9 mouse cellular contexts compared by ENCODE assay signal in genomic region chr12:112955800-112956199, GRCm38 (mm10). TPM values are rescaled to one million over a fixed set of nuclear protein-coding genes. Genes with fewer than 3 reads are reported as not detected.
DNase-seq lines count a peak whose midpoint lies in the region; ATAC-seq and TF ChIP-seq lines count a peak whose summit lies in the region.
"Had no signal": no experiment of that assay in that cellular context is flagged by ENCODE, and none has a peak within 500 bp of the region (broad histone marks: within the 10 kb centered on the region; RNA-seq: fewer than 3 reads in every experiment).

No protein-coding gene starts in this region.

- DNase-seq in CD4-positive, CD25-positive, alpha-beta regulatory T cell, adult 2 months (ENCODE audit: low read depth, low spot score), result peak; percentile 84
- DNase-seq in adrenal gland, postnatal 10 days, result peak; percentile 86
- DNase-seq in embryo, embryonic 11.5 days (ENCODE audit: low read depth, low spot score), result peak; percentile 52
- DNase-seq in heart, adult 2 months, result peak; percentile 76 to 86
- peak; percentile 76 for DNase-seq in kidney, postnatal 0 days (ENCODE audit: low spot score)
- DNase-seq in liver, embryonic 13.5 days, result peak; percentile 65
- DNase-seq in neural tube, embryonic 11.5 days (ENCODE audit: low spot score), result peak; percentile 68
- peak; percentile 77 for DNase-seq in thymus, adult 2 months

- TF ChIP-seq EP300 in heart, adult 2 months (IDR thresholded peaks at IDR 0.05; ENCODE audit: insufficient read depth, low read depth, low read length), result peak; percentile 81; the same call in 1 of the 2 replicates

- intact Hi-C loops in heart, adult 2 months (cut with DNase I), result loop anchor here (1.0 kb wide), 2 partner anchors 90 to 120 kb away; no protein-coding TSS in a partner anchor

- peaks cover 20% of the 10 kb centered on the region for H3K4me1 ChIP-seq in heart, adult 2 months (ENCODE audit: control insufficient read depth, insufficient read depth, low read length)
- peaks cover 13% of the 10 kb centered on the region for H3K4me1 ChIP-seq in kidney, postnatal 0 days (replicated peaks; ENCODE audit: insufficient read depth, low read length)
- H3K4me1 ChIP-seq in liver, embryonic 13.5 days (replicated peaks), result peaks cover 32% of the 10 kb centered on the region
- peaks cover 3% of the 10 kb centered on the region; the same call in 1 of the 2 replicates for H3K4me1 ChIP-seq in neural tube, embryonic 11.5 days (ENCODE audit: control insufficient read depth, insufficient read depth, low read length)
- peaks cover 35% of the 10 kb centered on the region for H3K4me1 ChIP-seq in thymus, adult 2 months (replicated peaks; ENCODE audit: control insufficient read depth, insufficient read depth, low read length)

- no peak overlapping the region for H3K4me2 ChIP-seq in kidney, postnatal 0 days (ENCODE audit: low read length)
- no peak overlapping the region for H3K4me2 ChIP-seq in liver, embryonic 13.5 days
- no peak overlapping the region for H3K4me2 ChIP-seq in neural tube, embryonic 11.5 days (ENCODE audit: low read depth)

- peak; percentile 97 for TF ChIP-seq CTCF in heart, adult 2 months (IDR thresholded peaks at IDR 0.05)
- TF ChIP-seq CTCF in kidney, postnatal 0 days (IDR thresholded peaks at IDR 0.05; ENCODE audit: low read depth), result peak; percentile 93
- peak; percentile 69; the same call in 1 of the 2 replicates for TF ChIP-seq CTCF in thymus, adult 2 months (IDR thresholded peaks at IDR 0.05; ENCODE audit: borderline replicate concordance, control insufficient read depth, extremely low read depth, insufficient read depth, low read length, poor library complexity)

- H3K4me3 ChIP-seq in heart, adult 2 months, result no peak overlapping the region
- H3K4me3 ChIP-seq in kidney, postnatal 0 days (replicated peaks; ENCODE audit: low read depth, low read length), result no peak overlapping the region
- H3K4me3 ChIP-seq in liver, embryonic 13.5 days (replicated peaks), result no peak overlapping the region
- H3K4me3 ChIP-seq in neural tube, embryonic 11.5 days (ENCODE audit: low read depth, low read length), result no peak overlapping the region
- H3K4me3 ChIP-seq in thymus, adult 2 months (ENCODE audit: control insufficient read depth, insufficient read depth, low read length), result no peak overlapping the region
- H3K4me3 ChIP-seq: erythroblast, embryonic 14.5 days had no signal

- no peaks in the 10 kb centered on the region for H3K79me2 ChIP-seq in heart, adult 2 months (replicated peaks; ENCODE audit: control insufficient read depth, insufficient read depth, low read length)

- peak; percentile 37; the same call in 1 of the 2 replicates for TF ChIP-seq POLR2A in heart, adult 2 months (IDR thresholded peaks at IDR 0.05; ENCODE audit: insufficient read depth, low read depth, low read length)
- TF ChIP-seq POLR2A in thymus, adult 2 months (IDR thresholded peaks at IDR 0.05; ENCODE audit: control insufficient read depth, extremely low read depth, insufficient read depth, low read length, poor library complexity), result no peak

- H3K27ac ChIP-seq in heart, adult 2 months, result no peak overlapping the region
- H3K27ac ChIP-seq in kidney, postnatal 0 days, result no peak overlapping the region
- no peak overlapping the region for H3K27ac ChIP-seq in liver, embryonic 13.5 days
- H3K27ac ChIP-seq in neural tube, embryonic 11.5 days (ENCODE audit: low read depth, low read length), result no peak overlapping the region
- H3K27ac ChIP-seq in thymus, adult 2 months (ENCODE audit: control insufficient read depth, insufficient read depth, low read length), result no peak overlapping the region

- peak; percentile 44; the same call in 1 of the 2 replicates for ATAC-seq in kidney, postnatal 0 days (replicated peaks; ENCODE audit: low FRiP score, low read depth)
- ATAC-seq in liver, embryonic 13.5 days (ENCODE audit: low read depth), result peak; percentile 66
- peak; percentile 49; the same call in 1 of the 2 replicates for ATAC-seq in neural tube, embryonic 11.5 days (ENCODE audit: insufficient read depth, low FRiP score, low TSS enrichment)

- no peaks in the 10 kb centered on the region for H3K27me3 ChIP-seq in heart, adult 2 months (ENCODE audit: control insufficient read depth, insufficient read depth, low read length)
- H3K27me3 ChIP-seq in kidney, postnatal 0 days (ENCODE audit: insufficient read depth, low read length), result no peaks in the 10 kb centered on the region
- H3K27me3 ChIP-seq in liver, embryonic 13.5 days, result peaks cover 20% of the 10 kb centered on the region
- no peaks in the 10 kb centered on the region for H3K27me3 ChIP-seq in neural tube, embryonic 11.5 days (ENCODE audit: control insufficient read depth, insufficient read depth, low read length)
- no peaks in the 10 kb centered on the region for H3K27me3 ChIP-seq in thymus, adult 2 months (ENCODE audit: control insufficient read depth, insufficient read depth, low read length)

- H3K36me3 ChIP-seq in heart, adult 2 months (ENCODE audit: control insufficient read depth, insufficient read depth, low read length), result no peaks in the 10 kb centered on the region
- peaks cover 14% of the 10 kb centered on the region for H3K36me3 ChIP-seq in kidney, postnatal 0 days (ENCODE audit: insufficient read depth, low read length)
- peaks cover 16% of the 10 kb centered on the region for H3K36me3 ChIP-seq in liver, embryonic 13.5 days
- peaks cover 11% of the 10 kb centered on the region for H3K36me3 ChIP-seq in neural tube, embryonic 11.5 days (ENCODE audit: control insufficient read depth, insufficient read depth, low read length)
- H3K36me3 ChIP-seq in thymus, adult 2 months (ENCODE audit: control insufficient read depth, insufficient read depth, low read length), result peaks cover 7% of the 10 kb centered on the region

- 33% methylated on average over 4 of the region's 4 CpGs for WGBS in heart, adult 2 months
- WGBS in kidney, postnatal 0 days, result 38% methylated on average over 4 of the region's 4 CpGs
- 28% methylated on average over 4 of the region's 4 CpGs for WGBS in liver, embryonic 13.5 days (ENCODE audit: insufficient replicate concordance)
- 36% methylated on average over 4 of the region's 4 CpGs for WGBS in neural tube, embryonic 11.5 days
- 76% methylated on average over 4 of the region's 4 CpGs for WGBS in thymus, adult 2 months

- no peak overlapping the region for H3K9ac ChIP-seq in heart, adult 2 months (ENCODE audit: low read depth, low read length)
- H3K9ac ChIP-seq in kidney, postnatal 0 days (ENCODE audit: low read depth, low read length), result no peak overlapping the region
- H3K9ac ChIP-seq in liver, embryonic 13.5 days, result no peak overlapping the region
- no peak overlapping the region for H3K9ac ChIP-seq in neural tube, embryonic 11.5 days (ENCODE audit: low read length)

- H3K9me3 ChIP-seq in kidney, postnatal 0 days (replicated peaks; ENCODE audit: low read length), result no peaks in the 10 kb centered on the region
- no peaks in the 10 kb centered on the region for H3K9me3 ChIP-seq in liver, embryonic 13.5 days (replicated peaks)
- no peaks in the 10 kb centered on the region for H3K9me3 ChIP-seq in neural tube, embryonic 11.5 days (ENCODE audit: control insufficient read depth, low read length)

RNA-seq across cellular contexts. Expression of gene Nudt14, which starts 13.9 kb away (rescaled TPM):
- 10 to 100 TPM; 46.9 to 50.2 TPM for total RNA-seq in adrenal gland, postnatal 10 days (2021)
- total RNA-seq in heart, adult 2 months (2021), result 1 to 10 TPM; 5.7 to 8.6 TPM
- polyA plus RNA-seq in heart, adult 2 months (2012; rRNA removed), result 11.4 and 14.8 TPM in 2 replicates
- polyA plus RNA-seq in kidney, postnatal 0 days (2015; fragmentation: Nextera tagmentation; extraction: Ambion mirVana), result 99.2 and 102 TPM in 2 replicates
- 14.7 and 15.2 TPM in 2 replicates for polyA plus RNA-seq in liver, embryonic 13.5 days (2015; fragmentation: Nextera tagmentation; extraction: Ambion mirVana)
- 61.2 and 67.8 TPM in 2 replicates for polyA plus RNA-seq in neural tube, embryonic 11.5 days (2014; fragmentation: Nextera tagmentation; extraction: Ambion mirVana)
- polyA plus RNA-seq in thymus, adult 2 months (2012; rRNA removed), result 58.8 and 59.6 TPM in 2 replicates

RNA-seq across cellular contexts. Expression of gene Btbd6, which starts 20.5 kb away (rescaled TPM):
- 10 to 100 TPM; 16.9 to 28.1 TPM for total RNA-seq in adrenal gland, postnatal 10 days (2021)
- total RNA-seq in heart, adult 2 months (2021), result 10 to 100 TPM; 21.8 to 24.3 TPM
- polyA plus RNA-seq in heart, adult 2 months (2012; rRNA removed), result 26.7 and 27.4 TPM in 2 replicates
- polyA plus RNA-seq in kidney, postnatal 0 days (2015; fragmentation: Nextera tagmentation; extraction: Ambion mirVana), result 22.8 and 24.9 TPM in 2 replicates
- 6.3 and 6.6 TPM in 2 replicates for polyA plus RNA-seq in liver, embryonic 13.5 days (2015; fragmentation: Nextera tagmentation; extraction: Ambion mirVana)
- 21.8 TPM in 2 replicates for polyA plus RNA-seq in neural tube, embryonic 11.5 days (2014; fragmentation: Nextera tagmentation; extraction: Ambion mirVana)
- 69.7 and 87.6 TPM in 2 replicates for polyA plus RNA-seq in thymus, adult 2 months (2012; rRNA removed)

RNA-seq across cellular contexts. Expression of gene Jag2, which starts 26.2 kb away (rescaled TPM):
- total RNA-seq in adrenal gland, postnatal 10 days (2021), result 10 to 100 TPM; 13.2 to 23.1 TPM
- 10 to 100 TPM; 25.4 to 27.4 TPM for total RNA-seq in heart, adult 2 months (2021)
- 34.4 and 35.5 TPM in 2 replicates for polyA plus RNA-seq in heart, adult 2 months (2012; rRNA removed)
- polyA plus RNA-seq in kidney, postnatal 0 days (2015; fragmentation: Nextera tagmentation; extraction: Ambion mirVana), result 2.4 and 2.9 TPM in 2 replicates
- polyA plus RNA-seq in liver, embryonic 13.5 days (2015; fragmentation: Nextera tagmentation; extraction: Ambion mirVana), result 0.13 and 0.20 TPM in 2 replicates
- polyA plus RNA-seq in neural tube, embryonic 11.5 days (2014; fragmentation: Nextera tagmentation; extraction: Ambion mirVana), result 5.4 and 5.9 TPM in 2 replicates
- 58.7 and 61.5 TPM in 2 replicates for polyA plus RNA-seq in thymus, adult 2 months (2012; rRNA removed)
- polyA plus RNA-seq: erythroblast, embryonic 14.5 days had no signal

RNA-seq across cellular contexts. Expression of gene Brf1, which starts 44.7 kb away (rescaled TPM):
- 10 to 100 TPM; 40.1 to 55.3 TPM for total RNA-seq in adrenal gland, postnatal 10 days (2021)
- 10 to 100 TPM; 22.3 to 25.1 TPM for total RNA-seq in heart, adult 2 months (2021)
- polyA plus RNA-seq in heart, adult 2 months (2012; rRNA removed), result 22.4 and 29.3 TPM in 2 replicates
- 41.4 and 43.6 TPM in 2 replicates for polyA plus RNA-seq in kidney, postnatal 0 days (2015; fragmentation: Nextera tagmentation; extraction: Ambion mirVana)
- polyA plus RNA-seq in liver, embryonic 13.5 days (2015; fragmentation: Nextera tagmentation; extraction: Ambion mirVana), result 28.3 and 28.8 TPM in 2 replicates
- polyA plus RNA-seq in neural tube, embryonic 11.5 days (2014; fragmentation: Nextera tagmentation; extraction: Ambion mirVana), result 53.3 and 58.5 TPM in 2 replicates
- polyA plus RNA-seq in thymus, adult 2 months (2012; rRNA removed), result 247 and 304 TPM in 2 replicates

RNA-seq across cellular contexts. Expression of gene Pacs2, which starts 58.5 kb away (rescaled TPM):
- total RNA-seq in adrenal gland, postnatal 10 days (2021), result 10 to 100 TPM; 30.3 to 37.1 TPM
- 10 to 100 TPM; 34.9 to 37.5 TPM for total RNA-seq in heart, adult 2 months (2021)
- polyA plus RNA-seq in heart, adult 2 months (2012; rRNA removed), result 34.8 and 37.4 TPM in 2 replicates
- polyA plus RNA-seq in kidney, postnatal 0 days (2015; fragmentation: Nextera tagmentation; extraction: Ambion mirVana), result 7.9 and 9.5 TPM in 2 replicates
- 5.2 and 6.2 TPM in 2 replicates for polyA plus RNA-seq in liver, embryonic 13.5 days (2015; fragmentation: Nextera tagmentation; extraction: Ambion mirVana)
- 22.1 and 25.1 TPM in 2 replicates for polyA plus RNA-seq in neural tube, embryonic 11.5 days (2014; fragmentation: Nextera tagmentation; extraction: Ambion mirVana)
- 60.3 and 66.6 TPM in 2 replicates for polyA plus RNA-seq in thymus, adult 2 months (2012; rRNA removed)
